Mouse (Mus musculus): ENCODE measurements around the gene Bola2. TPM values are rescaled to one million over a fixed set of nuclear protein-coding genes. Genes with fewer than 3 reads are reported as not detected.

The Bola2 gene
- total and polyA plus RNA-seq, 3 experiments, result 60.4 to 341 (median 136) TPM

- Histone ChIP-seq H3K36me3 (replicated peaks in 1 of 2; ENCODE audit: control insufficient read depth in 1 of 2, insufficient read depth in 1 of 2, low read length in 1 of 2) (peaks cover 52 to 84% of the 10 kb centered on the region in 2 experiments), H3K9me3 (replicated peaks; ENCODE audit: low read length) (no peaks in the 10 kb centered on the region), H3K4me3 (replicated peaks in 1 of 3; ENCODE audit: low read depth in 2 of 3, low read length in 2 of 3, poor library complexity in 1 of 3) (no peak overlapping the region), H3K4me2 (ENCODE audit: insufficient read depth, low read depth, poor library complexity, severe bottlenecking) (no peak overlapping the region), H3K27me3 (replicated peaks) (no peaks in the 10 kb centered on the region), H3K79me2 (replicated peaks; ENCODE audit: control insufficient read depth, extremely low read depth, insufficient read depth, poor library complexity, severe bottlenecking) (no peaks in the 10 kb centered on the region), H3K27ac (ENCODE audit: insufficient read depth, low read depth) (no peak overlapping the region), H3K4me1 (ENCODE audit: control insufficient read depth in 1 of 2, insufficient read depth in 2 of 2) (peaks cover 0 to 15% of the 10 kb centered on the region in 2 experiments; a peak in 2 of 4 replicates), H3K9ac (ENCODE audit: insufficient read depth, low read depth) (no peak overlapping the region)
- in situ Hi-C loops (cut with MboI; ENCODE audit: low pct_ligation_motif_present, low pct_unique_long_range_greater_than_20kb, low sequenced_read_pairs) (no loop called here), dilution Hi-C loops (cut with MboI; ENCODE audit: extremely low pct_ligation_motif_present, extremely low pct_unique_long_range_greater_than_20kb, low sequenced_read_pairs) (no loop called here)
- DNase-seq (ENCODE audit: extremely low read depth), result no peak
- TF ChIP-seq JUN (IDR thresholded peaks at IDR 0.05; ENCODE audit: insufficient read depth, low read depth, low read length) (no peak), CHD1 (IDR thresholded peaks at IDR 0.05; ENCODE audit: low read depth, low read length) (no peak), RAD21 (IDR thresholded peaks at IDR 0.05; ENCODE audit: low read depth, low read length) (no peak), HCFC1 (IDR thresholded peaks at IDR 0.05; ENCODE audit: low read depth, low read length) (no peak), UBTF (IDR thresholded peaks at IDR 0.05; ENCODE audit: low read depth, low read length) (no peak), USF1 (IDR thresholded peaks at IDR 0.05; ENCODE audit: low read depth, low read length) (no peak), POLR2A (IDR thresholded peaks at IDR 0.05; ENCODE audit: low read depth, low read length) (no peak), E2F4 (IDR thresholded peaks at IDR 0.05; ENCODE audit: insufficient replicate concordance, low read depth, low read length) (no peak), MEF2A (IDR thresholded peaks at IDR 0.05; ENCODE audit: borderline replicate concordance, low read depth, low read length) (no peak), ZKSCAN1 (IDR thresholded peaks at IDR 0.05; ENCODE audit: borderline replicate concordance, low read depth, low read length) (no peak), MAZ (IDR thresholded peaks at IDR 0.05; ENCODE audit: low read depth, low read length) (no peak), MXI1 (IDR thresholded peaks at IDR 0.05; ENCODE audit: low read depth, low read length) (no peak), JUND (conservative IDR thresholded peaks at IDR 0.05; ENCODE audit: low read depth, low read length) (no peak), NRF1 (IDR thresholded peaks at IDR 0.05; ENCODE audit: low read depth, low read length) (no peak), PAX5 (IDR thresholded peaks at IDR 0.05; ENCODE audit: low read length) (no peak), MAFK (IDR thresholded peaks at IDR 0.05; ENCODE audit: insufficient replicate concordance, low read length) (no peak), ZC3H11A (IDR thresholded peaks at IDR 0.05; ENCODE audit: low read depth, low read length) (no peak), BHLHE40 (IDR thresholded peaks at IDR 0.05; ENCODE audit: low read depth, low read length) (no peak)
Observed at GRCm38 (mm10) chr7:126665269-126665668, 29.9 kb upstream of the Bola2 start.

- in situ Hi-C loops (cut with MboI; ENCODE audit: low pct_ligation_motif_present, low pct_unique_long_range_greater_than_20kb, low sequenced_read_pairs) (no loop called here), dilution Hi-C loops (cut with MboI; ENCODE audit: extremely low pct_ligation_motif_present, extremely low pct_unique_long_range_greater_than_20kb, low sequenced_read_pairs) (no loop called here)
- Histone ChIP-seq H3K79me2 (replicated peaks; ENCODE audit: control insufficient read depth, extremely low read depth, insufficient read depth, poor library complexity, severe bottlenecking) (no peaks in the 10 kb centered on the region), H3K4me2 (ENCODE audit: insufficient read depth, low read depth, poor library complexity, severe bottlenecking) (no peak overlapping the region), H3K4me3 (replicated peaks in 1 of 3; ENCODE audit: low read depth in 2 of 3, low read length in 2 of 3, poor library complexity in 1 of 3) (no peak overlapping the region), H3K4me1 (ENCODE audit: control insufficient read depth in 1 of 2, insufficient read depth in 2 of 2) (peaks cover 0 to 15% of the 10 kb centered on the region in 2 experiments; a peak in 2 of 4 replicates), H3K27me3 (replicated peaks) (no peaks in the 10 kb centered on the region), H3K36me3 (replicated peaks in 1 of 2; ENCODE audit: control insufficient read depth in 1 of 2, insufficient read depth in 1 of 2, low read length in 1 of 2) (peaks cover 68 to 92% of the 10 kb centered on the region in 2 experiments), H3K9me3 (replicated peaks; ENCODE audit: low read length) (no peaks in the 10 kb centered on the region), H3K27ac (ENCODE audit: insufficient read depth, low read depth) (no peak overlapping the region), H3K9ac (ENCODE audit: insufficient read depth, low read depth) (no peak overlapping the region)
- DNase-seq (ENCODE audit: extremely low read depth), result no peak
- no peak for TF ChIP-seq ZC3H11A (IDR thresholded peaks at IDR 0.05; ENCODE audit: low read depth, low read length)
Observed at GRCm38 (mm10) chr7:126667495-126668090, 27.6 kb upstream of the Bola2 start.

All from CH12.LX (cell line).